Mouse (Mus musculus) heart, adult 2 months (tissue): ENCODE measurements around the gene Olfr248.

Experiments
- CTCF ChIP-seq: fragments of 200-600 bp; IDR thresholded peaks from 2 replicates; pipeline ENCODE4 v1.8.1; 2022; ENCODE audit warnings: antibody characterized with exemption, mild to moderate bottlenecking, moderate library complexity
- EP300 ChIP-seq: fragments of 200-500 bp; IDR thresholded peaks from 2 replicates; pipeline ENCODE4 v1.6.1; 2011; ENCODE audit warnings: low read depth, low read length, control low read depth; ENCODE audit not compliant: insufficient read depth
- POLR2A ChIP-seq: fragments of 200-500 bp; IDR thresholded peaks from 2 replicates; pipeline ENCODE4 v1.6.1; 2011; ENCODE audit warnings: mild to moderate bottlenecking, low read depth, low read length, control low read depth; ENCODE audit not compliant: insufficient read depth

DNA sequence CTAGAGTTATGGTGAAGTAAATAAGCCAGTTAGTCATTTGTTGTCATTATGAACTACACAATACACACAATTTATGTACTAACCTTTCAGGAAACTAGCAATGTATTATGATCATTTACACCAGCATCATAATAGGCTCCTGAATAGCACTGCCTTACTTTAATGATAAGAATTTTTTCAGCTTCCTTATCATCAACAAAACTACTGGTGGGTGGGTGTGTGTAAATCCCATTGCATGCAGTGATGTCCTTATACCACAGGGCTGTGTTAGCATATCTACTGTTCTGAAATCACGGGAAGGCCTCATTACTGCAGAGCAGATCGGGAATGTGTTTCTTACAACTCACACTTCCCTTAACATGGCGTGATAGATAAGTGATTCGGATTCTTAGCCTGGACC, 32.1 kb downstream of the Olfr248 start:
- no peak for TF ChIP-seq POLR2A
- TF ChIP-seq CTCF: no peak
- no peak for TF ChIP-seq EP300
